Comparison of ENCODE assay signal across 8 mouse cellular contexts in genomic region chr16:35154245-35154640, GRCm38 (mm10). TPM values are rescaled to one million over a fixed set of nuclear protein-coding genes. Genes with fewer than 3 reads are reported as not detected.
DNase-seq lines count a peak whose midpoint lies in the region; ATAC-seq lines count a peak whose summit lies in the region.

No protein-coding gene starts in this region.

- H3K4me2 ChIP-seq in heart, embryonic 15.5 days: peak overlapping the region; percentile 96
- peak overlapping the region; percentile 96 for H3K4me2 ChIP-seq in stomach, embryonic 16.5 days (ENCODE audit: low read depth, low read length)

- peak; percentile 61 for ATAC-seq in heart, embryonic 15.5 days (replicated peaks; ENCODE audit: insufficient number of reproducible peaks, insufficient read depth, low FRiP score, low read depth)
- ATAC-seq in stomach, embryonic 16.5 days (ENCODE audit: insufficient read depth, low FRiP score): peak; percentile 64; the same call in 1 of the 2 replicates

- H3K27ac ChIP-seq in heart, embryonic 15.5 days: peak overlapping the region; percentile 94
- H3K27ac ChIP-seq in stomach, embryonic 16.5 days (ENCODE audit: low read length): peak overlapping the region; percentile 76

- DNase-seq in urinary bladder, postnatal 14 days (ENCODE audit: low spot score): peak; percentile 25
- DNase-seq in urinary bladder, postnatal 10 days (ENCODE audit: low spot score): no peak
- peak; percentile 56 for DNase-seq in embryo, embryonic 9.5 days (ENCODE audit: extremely low spot score)
- peak; percentile 62 to 63 for DNase-seq in layer of hippocampus, postnatal 36 days
- DNase-seq in lung, postnatal 4 days: peak; percentile 42 to 70
- no peak for DNase-seq in B cell, adult 2 months

- WGBS in heart, embryonic 15.5 days: under 1% methylated on average over 29 of the region's 29 CpGs
- WGBS in stomach, embryonic 16.5 days: under 1% methylated on average over 29 of the region's 29 CpGs

- H3K36me3 ChIP-seq in heart, embryonic 15.5 days: no peaks in the 10 kb centered on the region
- no peaks in the 10 kb centered on the region for H3K36me3 ChIP-seq in stomach, embryonic 16.5 days (ENCODE audit: control insufficient read depth, insufficient read depth, low read length)

- peak overlapping the region; percentile 84 for H3K4me3 ChIP-seq in heart, embryonic 15.5 days
- peak overlapping the region; percentile 69 for H3K4me3 ChIP-seq in stomach, embryonic 16.5 days (replicated peaks; ENCODE audit: low read length)

- H3K9me3 ChIP-seq in heart, embryonic 15.5 days (replicated peaks): no peaks in the 10 kb centered on the region
- H3K9me3 ChIP-seq in stomach, embryonic 16.5 days (replicated peaks; ENCODE audit: control insufficient read depth, low read length): no peaks in the 10 kb centered on the region

- peak overlapping the region; percentile 79 for H3K9ac ChIP-seq in heart, embryonic 15.5 days
- H3K9ac ChIP-seq in stomach, embryonic 16.5 days (ENCODE audit: low read length): peak overlapping the region; percentile 83

- H3K27me3 ChIP-seq in heart, embryonic 15.5 days: peaks cover 60% of the 10 kb centered on the region
- peaks cover 56% of the 10 kb centered on the region for H3K27me3 ChIP-seq in stomach, embryonic 16.5 days (ENCODE audit: control insufficient read depth, insufficient read depth, low read length)

- peaks cover 32% of the 10 kb centered on the region for H3K4me1 ChIP-seq in heart, embryonic 15.5 days (replicated peaks)
- H3K4me1 ChIP-seq in stomach, embryonic 16.5 days (ENCODE audit: control insufficient read depth, insufficient read depth, low read length): 0 out of 2 replicates have a peak, but pooled peaks cover 7% of the 10 kb centered on the region

RNA-seq across cellular contexts. Expression of gene Adcy5, which starts 0.4 kb away (rescaled TPM):
- 9.2 and 9.7 TPM in 2 replicates for polyA plus RNA-seq in heart, embryonic 15.5 days (2015; fragmentation: Nextera tagmentation; extraction: Ambion mirVana)
- 10 to 100 TPM; 74.6 to 75.2 TPM for total RNA-seq in layer of hippocampus, postnatal 36 days (2021)
- 3.0 TPM in 2 replicates for polyA plus RNA-seq in stomach, embryonic 16.5 days (2015; fragmentation: Nextera tagmentation; extraction: Ambion mirVana)

Comparison
In these comparisons a context has a peak if more than half of its experiments do, and no peak if none do; other contexts are left out.
1. DNase-seq: peak in urinary bladder, postnatal 14 days (single experiment), embryo, embryonic 9.5 days (single experiment), layer of hippocampus, postnatal 36 days (2 of 2) and lung, postnatal 4 days (2 of 2); none in urinary bladder, postnatal 10 days (single experiment) and B cell, adult 2 months (0 of 2).